Mouse (Mus musculus): Measurements from ENCODE around the gene Olfr1338.
"Not testable (repeated sequence)": the region's sequence is repeated elsewhere in the genome, so short reads cannot be mapped to it uniquely, and the experiment has no call there.

The Olfr1338 gene

GRCm38 (mm10) chr4:118758637-118759036 lies at the start of gene Olfr1338:
TSS of gene Olfr1338 (minus strand) at chr4:118758737.
- no peak for DNase-seq (ENCODE audit: low spot score)

DNA sequence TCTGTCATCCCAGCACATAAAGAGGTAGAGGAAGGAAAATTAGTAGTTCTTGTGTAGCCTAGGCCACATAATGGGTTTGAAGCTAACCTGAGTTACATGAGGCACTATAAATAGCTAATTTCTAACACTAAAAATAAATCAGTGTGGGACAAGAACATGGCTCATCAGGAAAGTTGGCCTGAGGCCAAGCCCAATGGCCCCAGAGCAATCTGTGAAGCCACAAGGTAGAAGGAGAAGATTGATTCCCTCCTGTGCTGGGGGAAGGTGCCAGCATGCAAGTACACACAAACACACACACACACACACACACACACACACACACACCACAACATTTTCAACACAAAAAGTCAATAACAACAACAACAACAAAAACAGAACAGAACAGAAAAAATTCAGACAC lies 34.3 kb upstream of the Olfr1338 start:
- DNase-seq (ENCODE audit: low spot score) = not testable (repeated sequence)

DNA sequence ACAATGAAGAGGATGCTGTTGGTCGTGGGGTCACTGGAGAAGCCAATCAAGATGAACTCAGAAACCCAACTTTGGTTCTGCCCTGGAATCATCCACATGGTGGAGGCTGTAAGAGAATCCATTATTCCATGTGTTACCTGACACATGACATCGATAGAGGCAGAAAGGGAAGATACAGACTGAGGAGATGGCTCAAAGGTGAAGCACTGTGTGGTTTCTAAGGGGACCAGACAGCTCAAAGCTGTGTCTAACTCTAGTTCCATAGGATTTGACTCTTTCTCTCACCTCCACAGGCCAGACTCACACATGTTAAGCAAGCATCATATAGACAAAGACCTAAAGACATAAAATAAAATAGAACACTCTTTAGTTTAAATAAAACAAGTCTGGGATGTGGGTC lies 23.9 kb upstream of the Olfr1338 start, which contains the start of gene Olfr1337:
Olfr1337 (minus strand) TSS at position 101 of the 400 bp plus-strand sequence.
- DNase-seq (ENCODE audit: low spot score) = no peak

DNA sequence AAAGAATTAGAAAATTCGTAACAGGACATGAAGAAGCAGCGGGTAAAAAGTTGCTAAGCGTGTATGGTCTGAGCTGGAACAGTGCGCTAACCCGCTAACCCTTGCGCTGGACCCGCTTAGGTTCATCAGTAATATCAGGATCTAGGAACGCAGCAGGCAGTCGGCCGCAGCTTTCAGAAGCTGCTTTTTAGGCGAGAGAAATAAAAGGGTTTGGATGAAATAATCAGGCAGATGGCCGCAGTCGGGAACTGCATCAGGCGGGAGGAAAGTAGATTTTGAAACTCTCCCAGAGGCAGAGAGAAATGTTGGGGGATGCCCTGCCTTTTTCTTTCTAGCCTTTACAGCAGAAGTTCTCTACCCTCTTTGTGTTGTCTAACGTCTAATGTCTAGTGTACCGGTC lies 16.7 kb downstream of the Olfr1338 start:
- DNase-seq (ENCODE audit: low spot score) = no peak

DNA sequence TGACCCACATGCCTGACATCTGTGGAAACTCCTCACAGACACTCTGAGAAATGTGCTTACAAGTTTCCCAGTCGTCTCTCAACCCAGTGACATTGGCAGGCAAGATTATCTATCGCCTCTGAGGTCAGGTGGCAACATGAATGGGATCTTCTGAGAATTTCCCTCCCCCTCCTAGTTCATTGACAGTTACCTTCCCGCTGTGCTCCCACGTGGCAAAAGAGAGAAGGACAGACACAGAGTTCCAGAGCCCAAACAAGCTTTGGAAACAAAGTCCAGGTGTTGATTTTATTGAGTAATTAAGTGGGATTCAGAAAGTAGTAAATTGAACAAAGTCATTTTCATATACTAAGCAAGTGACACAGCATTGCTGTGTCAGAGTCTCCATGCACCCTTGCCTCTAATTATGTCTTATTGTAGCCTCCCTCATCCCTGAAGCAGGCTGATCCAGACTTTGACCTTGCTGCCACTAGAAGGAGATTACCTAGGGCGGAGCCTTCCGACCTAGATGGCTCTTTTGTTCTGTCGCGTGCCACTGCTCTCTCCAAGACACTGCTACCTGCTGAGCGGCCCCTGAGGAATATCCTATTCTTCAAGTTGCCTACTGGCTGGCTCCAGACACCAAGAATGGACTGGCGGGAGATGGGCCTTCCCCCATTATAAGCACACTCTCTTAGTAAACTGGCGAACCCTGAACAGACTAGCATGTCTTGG lies 17.4 kb downstream of the Olfr1338 start:
- no peak for DNase-seq (ENCODE audit: low spot score)

DNA sequence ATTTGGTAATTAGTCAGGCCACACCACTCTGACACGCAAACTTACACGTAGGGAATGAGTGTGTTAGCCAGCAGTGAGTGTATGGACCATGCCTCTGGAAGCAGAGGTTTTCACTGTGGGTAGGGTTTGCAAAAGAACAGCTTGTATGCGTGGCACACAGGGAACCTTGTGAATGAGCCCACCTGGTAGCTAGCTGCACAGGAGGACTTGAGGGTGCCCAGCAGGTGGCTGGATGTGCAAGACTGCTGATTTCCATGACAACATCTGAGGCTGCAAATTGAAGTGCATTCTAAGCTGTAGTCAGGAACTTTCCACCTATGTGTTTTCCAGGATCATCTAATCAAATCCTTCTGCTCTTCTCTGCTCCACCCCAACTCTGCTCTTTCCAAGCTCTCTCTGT lies 19.0 kb downstream of the Olfr1338 start:
- no peak for DNase-seq (ENCODE audit: low spot score)

- no peak for DNase-seq (ENCODE audit: low spot score)
Observed at GRCm38 (mm10) chr4:118731875-118732274, 26.7 kb downstream of the Olfr1338 start, which contains the start of gene Olfr1339. TSS of gene Olfr1339 (plus strand) at chr4:118732175.

DNA sequence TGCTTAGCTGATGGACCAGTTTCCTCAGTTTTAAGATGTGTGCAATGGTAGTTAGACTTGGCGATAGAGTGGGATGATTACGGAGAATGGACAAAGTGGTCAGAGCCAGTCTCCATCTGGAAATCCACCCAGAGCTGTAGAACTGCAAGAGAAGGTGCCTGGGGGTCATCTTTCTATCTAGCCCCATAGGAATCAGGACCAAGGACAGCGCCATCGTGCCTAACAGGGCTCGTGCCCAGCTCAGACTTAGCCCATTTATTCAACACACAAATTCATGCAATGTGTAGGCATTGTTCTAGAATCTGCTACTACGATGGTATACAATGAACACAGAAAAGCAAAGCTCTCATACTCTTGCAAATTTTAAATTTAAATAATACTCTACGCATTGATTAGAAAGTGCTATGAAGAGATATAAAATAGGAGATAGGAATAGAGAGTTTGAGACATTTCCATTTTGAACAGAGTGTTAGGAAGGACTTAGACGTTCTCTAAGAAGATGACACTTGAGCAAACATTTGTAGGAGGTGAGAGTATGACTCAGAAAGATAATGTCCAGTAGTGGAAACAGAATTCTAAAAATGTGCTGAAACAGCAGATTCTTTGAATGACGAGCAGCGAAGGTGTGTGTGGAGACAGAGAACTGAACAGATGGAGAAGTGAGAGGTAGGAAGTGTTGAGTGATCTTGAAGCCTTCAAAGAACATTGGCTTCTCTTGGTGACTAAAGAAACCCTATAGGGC lies 36.6 kb downstream of the Olfr1338 start:
- DNase-seq (ENCODE audit: low spot score) = peak; percentile 7

DNA sequence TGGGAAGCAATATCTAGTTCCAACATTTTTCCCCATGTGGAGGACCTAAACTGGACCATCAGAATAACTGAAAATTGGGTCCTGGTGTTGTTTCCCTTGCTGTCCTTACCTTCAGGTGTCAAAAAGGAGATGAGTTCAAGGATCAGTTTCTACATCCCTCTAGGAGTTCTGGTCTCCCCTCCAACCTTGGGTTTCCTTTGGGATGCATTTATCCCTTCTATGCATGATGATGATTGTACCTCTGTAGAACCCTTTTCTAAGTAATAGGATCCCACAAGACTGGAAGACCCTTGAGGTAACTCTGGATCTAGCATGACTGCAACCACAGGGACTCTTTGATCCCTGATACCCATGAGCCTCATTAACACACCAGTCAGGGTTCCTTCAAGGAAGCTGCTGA lies 38.7 kb downstream of the Olfr1338 start, which contains the start of gene Olfr1340:
Olfr1340 (plus strand) TSS at position 301 of the 400 bp plus-strand sequence.
- DNase-seq (ENCODE audit: low spot score) = no peak

DNA sequence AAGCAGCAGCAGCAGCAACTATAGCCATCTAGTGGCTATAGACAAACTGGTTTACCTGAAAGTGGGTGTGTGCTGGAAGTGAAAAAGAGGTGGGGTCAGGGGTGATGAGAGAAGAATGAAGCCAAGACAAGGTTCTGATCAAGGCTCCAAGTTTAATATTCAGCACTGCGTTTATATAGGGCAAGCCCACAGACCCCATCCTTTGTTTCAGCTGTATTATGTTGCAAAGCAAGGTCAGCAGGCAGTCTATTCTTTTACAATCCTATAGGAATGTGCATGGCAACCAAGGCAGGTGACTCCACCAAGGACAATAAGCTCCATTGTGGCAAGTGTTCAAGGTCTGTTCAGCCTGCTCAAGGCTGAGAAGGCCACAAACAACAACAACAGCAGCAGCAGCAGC lies 46.9 kb downstream of the Olfr1338 start:
- DNase-seq (ENCODE audit: low spot score) = no peak

DNA sequence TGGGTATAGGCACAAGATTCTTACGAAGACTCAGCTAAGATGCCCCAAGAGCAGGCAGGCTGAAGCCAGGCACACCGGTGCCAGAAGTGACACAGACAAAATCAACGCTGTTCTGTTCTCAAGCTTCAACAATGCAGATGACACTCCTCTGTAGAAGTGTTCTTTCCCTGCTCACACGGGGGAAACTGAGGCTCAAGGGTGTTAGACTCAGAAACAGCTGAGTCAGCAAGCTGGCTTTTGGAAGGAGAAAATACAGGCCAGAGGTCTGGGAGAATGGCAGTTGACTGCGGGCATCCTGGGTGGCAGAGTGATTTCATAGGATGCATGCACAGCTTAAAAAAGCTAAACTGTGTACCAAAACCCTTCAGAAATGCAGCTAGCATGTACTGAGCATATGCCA lies 50.5 kb downstream of the Olfr1338 start:
- no peak for DNase-seq (ENCODE audit: low spot score)

- DNase-seq (ENCODE audit: low spot score) = no peak
Observed at GRCm38 (mm10) chr4:118703223-118703622, 55.3 kb downstream of the Olfr1338 start, which contains the start of gene Olfr1341. TSS of gene Olfr1341 (plus strand) at chr4:118703523.
